Mouse (Mus musculus) layer of hippocampus, adult 9-11 months (tissue): Measurements from ENCODE around the gene Pbld2.

Experiments used
- DNase-seq: peaks from one replicate; pipeline ENCODE4 v3.0.0; 2022

Pbld2 gene

DNA sequence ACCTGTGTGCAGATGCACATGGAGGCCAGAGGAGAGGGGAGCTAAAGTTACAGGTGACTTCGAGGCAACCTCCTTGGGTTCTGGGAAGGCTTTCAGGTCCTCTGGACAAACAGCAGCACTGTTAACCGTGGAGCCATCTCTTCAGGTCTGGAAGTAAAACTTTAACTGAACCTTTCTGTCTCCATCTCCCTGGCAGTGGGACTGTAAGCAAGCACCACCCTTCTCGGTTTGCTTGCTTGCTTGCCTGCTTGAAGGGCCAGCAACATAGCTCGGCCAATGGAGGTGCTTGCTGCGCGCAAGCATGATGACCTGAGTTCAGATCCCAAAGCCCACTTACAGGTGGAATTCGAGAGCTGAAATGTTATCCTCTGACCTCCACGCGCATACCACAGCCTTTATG lies 40.4 kb downstream of the Pbld2 start:
- no peak for DNase-seq

DNA sequence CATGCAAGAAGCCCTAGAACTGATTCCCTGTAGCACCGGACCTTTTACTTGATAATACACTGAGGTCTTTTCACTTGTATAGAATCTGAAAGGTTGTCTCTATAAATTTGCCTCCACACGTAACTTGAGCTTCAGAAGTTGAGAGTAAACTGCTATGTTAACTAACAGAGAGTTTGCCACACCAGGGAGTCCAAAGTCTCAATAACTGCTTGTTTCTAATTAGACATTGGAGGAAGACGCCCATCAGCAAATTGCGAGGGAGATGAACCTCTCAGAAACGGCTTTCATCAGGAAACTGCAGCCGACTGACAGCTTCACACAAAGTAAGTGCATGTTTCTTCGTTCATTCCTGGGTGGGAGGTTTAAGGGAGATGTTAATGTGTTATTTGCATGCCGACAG lies 41.4 kb downstream of the Pbld2 start:
- no peak for DNase-seq

DNA sequence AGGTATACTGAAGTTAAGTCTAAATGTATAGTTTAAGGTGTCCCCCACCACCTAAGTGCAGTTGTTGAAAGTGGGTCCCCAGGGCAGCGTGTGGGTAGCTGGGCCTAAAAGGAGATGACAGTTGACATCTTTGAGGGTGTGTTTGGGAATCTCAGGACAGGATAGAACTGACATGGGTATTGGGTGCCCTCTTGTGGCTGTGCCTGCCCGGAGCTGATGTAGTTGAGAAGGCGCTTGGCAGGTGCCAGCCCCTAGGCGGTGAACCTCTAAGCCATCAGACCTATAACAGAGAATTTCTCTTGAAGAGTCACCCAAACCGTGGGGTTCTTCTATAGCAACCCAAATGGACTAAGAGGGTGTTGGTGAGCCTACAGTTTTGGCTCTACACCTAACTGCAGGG lies 41.9 kb downstream of the Pbld2 start:
- DNase-seq: peak; percentile 76

DNA sequence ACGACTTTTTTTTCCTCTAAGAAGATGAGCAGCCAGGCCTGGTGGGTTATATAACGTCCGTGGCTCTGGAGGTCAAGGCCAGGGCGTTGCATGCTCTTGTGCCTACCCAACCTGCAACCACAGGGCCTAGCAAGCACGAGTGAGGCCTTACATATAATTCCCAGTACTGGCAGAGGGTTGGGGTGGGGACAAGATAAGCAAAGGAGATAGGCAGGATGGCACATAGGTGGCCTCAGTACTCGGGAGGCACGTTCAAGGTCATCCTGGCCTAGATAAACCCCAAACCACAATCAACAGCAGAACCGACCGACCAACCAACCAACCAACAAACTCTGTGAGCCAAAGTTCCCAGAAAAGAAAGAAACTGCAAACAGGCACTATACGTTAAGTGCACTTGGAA lies 62.2 kb downstream of the Pbld2 start:
- DNase-seq: no peak

DNA sequence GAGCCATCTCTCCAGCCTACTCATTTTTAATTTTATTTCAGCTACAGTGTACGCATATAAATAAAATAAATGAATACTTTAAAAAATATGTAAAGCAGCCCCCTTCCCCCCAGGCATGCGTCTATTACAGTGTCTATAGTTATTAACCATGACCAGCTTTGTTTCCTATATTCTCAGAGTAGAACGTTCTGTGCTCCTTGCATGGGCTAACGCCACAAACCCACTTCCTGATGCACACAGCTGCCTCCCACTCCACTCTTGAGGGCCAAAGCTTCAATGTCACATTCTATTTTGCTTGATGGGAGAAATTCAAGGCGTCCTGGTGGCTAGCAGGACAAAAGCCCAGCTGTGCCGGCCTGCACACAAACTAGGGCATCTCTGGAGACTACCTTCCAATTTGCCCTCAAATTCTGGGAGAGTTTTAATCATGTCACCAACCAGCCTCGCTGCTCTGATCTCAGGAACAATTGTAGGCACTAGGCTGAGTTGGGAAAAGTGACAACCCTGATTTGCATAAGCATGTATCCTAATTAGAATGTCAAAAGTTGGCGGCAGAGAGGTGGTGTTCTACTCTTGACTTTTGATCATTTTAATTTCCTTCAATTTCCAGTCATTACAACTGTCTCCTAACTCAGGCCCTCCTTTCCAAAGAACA lies 65.1 kb downstream of the Pbld2 start:
- no peak for DNase-seq

DNA sequence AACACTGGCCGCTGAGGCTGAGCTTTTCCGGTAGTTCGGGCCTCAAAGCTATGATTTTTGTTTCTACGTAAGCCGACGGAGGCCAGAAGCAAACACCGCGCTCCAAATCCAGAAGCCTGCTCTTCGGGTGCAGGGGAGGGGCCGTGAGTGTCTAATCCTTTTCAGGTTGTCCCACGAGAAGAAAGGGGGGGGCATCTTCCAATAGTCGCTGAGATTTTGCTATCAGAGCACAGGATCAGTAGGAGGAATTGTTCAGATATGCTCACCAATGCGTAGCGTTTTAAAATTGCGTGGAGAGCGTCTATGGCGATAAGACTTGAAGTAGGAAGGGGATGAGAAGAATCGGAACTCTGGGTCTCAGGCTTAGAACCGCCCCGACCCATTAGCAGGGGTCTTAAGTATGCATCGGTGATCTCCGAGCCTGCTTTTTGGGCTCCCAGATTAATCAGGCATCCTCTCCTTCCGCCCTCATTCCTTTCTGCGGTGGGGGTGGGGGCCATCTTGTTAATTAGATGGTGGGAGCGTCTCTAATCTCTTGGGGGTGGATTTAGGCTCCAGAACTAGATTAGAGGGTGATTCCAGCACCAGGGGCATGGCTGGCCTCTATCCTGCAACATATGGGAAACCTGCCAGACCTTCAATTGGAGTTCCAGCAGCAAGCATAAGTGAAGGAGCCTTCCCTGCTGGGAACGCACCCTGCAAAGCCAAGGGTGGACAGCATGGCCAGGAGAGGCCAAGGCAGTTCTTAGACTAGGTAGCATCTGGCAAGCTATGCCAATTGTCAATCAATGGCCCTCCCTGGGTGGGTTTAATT lies 65.8 kb downstream of the Pbld2 start:
- peak; percentile 9 for DNase-seq

DNA sequence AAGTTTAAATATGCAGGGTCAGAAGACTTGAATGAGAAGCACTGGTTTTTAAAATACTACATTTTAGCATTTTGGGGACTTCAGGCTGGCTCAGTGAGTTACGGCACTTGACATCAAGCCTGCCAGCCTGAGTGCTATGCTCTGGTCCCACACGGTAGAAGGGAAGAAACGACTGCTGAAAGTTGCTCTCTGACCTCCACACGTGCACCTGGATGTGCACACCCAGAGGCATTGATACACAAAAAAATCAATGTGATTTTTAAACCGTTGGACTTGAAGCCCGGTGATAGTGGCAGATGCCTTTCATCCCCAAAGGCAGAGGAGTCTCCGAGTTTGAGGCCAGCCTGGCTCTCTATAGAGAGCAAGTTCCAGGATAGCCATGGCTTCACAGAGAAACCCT lies 67.8 kb downstream of the Pbld2 start:
- DNase-seq: no peak

DNA sequence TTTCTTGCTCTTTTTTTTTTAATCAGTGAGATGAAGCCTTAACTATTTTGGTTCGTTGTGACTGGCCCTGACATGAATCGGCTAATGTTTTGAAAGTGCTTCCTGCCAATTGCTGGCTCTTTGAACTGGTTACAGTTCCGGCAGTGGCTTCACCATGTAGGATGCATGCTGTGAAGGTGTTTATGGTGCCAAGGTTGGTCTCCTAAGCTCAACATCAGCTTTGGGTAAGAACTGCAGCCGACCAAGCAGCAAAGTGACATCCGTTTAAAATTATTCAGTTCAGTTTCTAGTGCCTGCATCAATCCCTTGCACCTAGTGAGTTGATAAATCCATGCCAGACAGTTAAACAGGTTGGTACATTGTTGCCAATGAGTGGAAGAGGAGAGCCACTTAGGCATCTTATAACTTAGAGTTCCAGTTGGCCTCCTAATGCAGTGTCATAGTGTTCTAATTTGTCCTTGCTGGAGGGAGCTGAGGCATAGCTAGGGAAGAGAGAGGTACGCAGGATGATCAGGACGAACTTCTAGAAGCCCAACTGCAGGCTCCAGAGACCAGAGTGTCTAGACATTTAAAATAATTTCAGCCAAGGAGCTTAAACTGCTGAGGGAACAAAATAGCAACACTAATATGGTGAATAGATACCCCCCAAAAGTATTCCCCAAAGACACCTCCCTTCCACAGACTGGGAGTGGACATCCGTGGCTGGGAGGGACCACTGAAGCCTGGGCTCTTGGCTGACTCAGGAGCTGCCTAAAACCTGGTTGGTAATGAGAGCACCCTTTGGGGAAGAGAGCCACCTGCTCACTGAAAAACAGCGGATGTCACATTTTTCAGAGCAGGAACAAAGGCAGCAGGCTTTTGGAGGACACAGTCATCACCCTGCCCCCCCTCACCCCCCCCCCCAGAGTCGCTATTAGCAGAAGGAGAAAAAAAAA lies 68.8 kb downstream of the Pbld2 start:
- no peak for DNase-seq

DNA sequence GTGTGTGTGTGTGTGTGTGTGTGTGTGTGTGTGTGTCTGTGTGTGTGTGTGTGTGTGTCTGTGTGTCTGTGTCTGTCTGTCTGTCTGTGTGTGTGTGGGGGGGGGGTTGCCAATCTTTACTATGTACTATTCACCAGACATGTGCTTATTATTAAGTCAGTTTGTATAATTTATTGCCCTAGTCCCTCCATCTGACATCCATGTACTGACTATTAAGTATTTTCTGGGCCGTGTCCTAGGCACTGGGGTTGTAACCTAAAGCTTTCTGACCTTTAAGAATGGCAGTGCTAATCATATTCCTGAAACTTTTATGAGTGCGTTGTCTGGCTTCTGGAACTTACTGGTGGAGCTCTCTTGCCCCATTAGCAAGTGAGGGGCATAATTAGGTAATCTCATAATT lies 72.6 kb downstream of the Pbld2 start:
- DNase-seq: no peak

DNA sequence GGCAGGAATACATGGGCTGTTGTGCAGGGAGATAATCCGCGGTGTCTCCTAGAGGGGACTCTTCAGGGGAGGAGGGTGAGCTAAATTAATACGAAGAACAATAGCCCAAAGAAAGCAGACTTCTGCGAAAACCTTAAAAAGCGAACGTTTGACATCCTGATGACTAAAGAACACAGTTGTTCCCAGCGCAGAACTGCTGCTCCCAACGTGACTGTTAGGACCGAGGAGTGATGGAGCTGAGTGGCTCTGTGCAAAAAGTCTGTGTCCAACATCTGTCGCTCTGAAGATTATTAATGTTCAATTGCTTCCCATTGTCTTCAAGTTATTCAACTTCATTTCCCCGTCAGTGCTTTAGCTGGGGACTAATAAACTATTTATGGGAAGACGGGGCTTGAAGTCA lies 74.1 kb downstream of the Pbld2 start:
- DNase-seq: no peak

DNA sequence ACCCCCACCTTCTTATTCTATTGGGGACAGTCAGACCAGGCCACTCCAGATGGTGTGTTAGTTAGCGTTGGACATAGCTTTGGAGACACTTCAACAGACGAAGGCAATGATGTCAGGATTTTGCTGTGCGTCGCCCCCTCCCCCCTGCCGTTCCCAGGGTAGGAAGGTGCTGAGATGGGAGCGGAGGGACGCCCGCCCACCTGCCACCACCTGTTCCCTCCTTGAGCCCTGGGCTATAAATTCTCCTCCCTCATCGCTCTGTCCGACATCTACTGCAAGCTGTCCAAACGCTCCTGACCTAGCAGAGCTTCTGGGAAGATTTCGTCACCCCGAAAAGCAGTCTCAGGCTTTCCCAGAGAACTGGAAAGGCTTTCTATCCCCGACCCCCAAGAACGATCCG lies 75.4 kb downstream of the Pbld2 start, which contains the start of gene Atoh7:
Atoh7 (plus strand) TSS at position 131 of the 400 bp plus-strand sequence.
- no peak for DNase-seq

DNA sequence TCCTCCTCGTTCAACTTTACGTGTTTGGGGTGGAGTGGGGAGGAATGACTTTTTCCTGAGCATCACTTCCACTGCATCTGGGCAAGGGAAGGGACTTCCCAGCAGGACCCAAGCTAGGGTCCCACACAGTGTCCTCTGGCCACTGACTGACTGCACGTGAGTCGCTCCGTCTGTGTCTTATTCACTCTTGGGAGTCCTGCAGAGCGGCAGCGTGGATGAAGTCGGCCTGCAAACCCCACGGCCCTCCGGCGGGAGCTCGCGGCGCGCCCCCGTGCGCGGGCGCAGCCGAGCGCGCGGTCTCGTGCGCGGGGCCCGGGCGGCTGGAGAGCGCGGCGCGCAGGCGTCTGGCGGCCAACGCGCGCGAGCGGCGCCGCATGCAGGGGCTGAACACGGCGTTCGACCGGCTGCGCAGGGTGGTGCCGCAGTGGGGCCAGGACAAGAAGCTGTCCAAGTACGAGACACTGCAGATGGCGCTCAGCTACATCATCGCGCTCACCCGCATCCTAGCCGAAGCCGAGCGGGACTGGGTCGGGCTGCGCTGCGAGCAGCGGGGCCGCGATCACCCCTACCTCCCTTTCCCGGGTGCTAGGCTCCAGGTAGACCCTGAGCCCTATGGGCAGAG lies 75.9 kb downstream of the Pbld2 start:
- DNase-seq: peak; percentile 61

DNA sequence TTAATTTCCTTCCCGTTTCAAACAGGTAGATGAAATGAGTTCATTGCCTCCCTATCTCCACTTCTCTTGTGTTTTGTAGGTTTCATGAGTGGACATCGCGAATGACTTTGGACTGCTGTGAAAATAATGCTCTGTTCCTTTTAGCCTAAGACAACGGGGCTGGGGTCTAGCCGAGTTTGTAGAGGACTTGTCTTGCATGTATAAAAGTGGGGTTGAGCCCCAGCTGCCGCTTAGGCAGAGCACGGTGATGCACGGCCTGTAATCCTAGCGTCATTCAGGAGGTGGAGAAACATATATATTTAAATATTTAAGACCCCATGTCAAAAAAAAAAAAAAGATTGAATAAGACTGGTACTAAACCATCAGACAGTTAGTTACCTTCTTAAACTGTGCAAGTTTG lies 76.5 kb downstream of the Pbld2 start:
- no peak for DNase-seq
